Mouse (Mus musculus) induced T-regulatory cell, adult 2 months (primary cell): Measurements from ENCODE around the gene Ggt6.

Experiments
- DNase-seq: peaks from one replicate; pipeline ENCODE4 v3.0.0-alpha.2; 2012; ENCODE audit warnings: low read depth

Ggt6 gene

DNA sequence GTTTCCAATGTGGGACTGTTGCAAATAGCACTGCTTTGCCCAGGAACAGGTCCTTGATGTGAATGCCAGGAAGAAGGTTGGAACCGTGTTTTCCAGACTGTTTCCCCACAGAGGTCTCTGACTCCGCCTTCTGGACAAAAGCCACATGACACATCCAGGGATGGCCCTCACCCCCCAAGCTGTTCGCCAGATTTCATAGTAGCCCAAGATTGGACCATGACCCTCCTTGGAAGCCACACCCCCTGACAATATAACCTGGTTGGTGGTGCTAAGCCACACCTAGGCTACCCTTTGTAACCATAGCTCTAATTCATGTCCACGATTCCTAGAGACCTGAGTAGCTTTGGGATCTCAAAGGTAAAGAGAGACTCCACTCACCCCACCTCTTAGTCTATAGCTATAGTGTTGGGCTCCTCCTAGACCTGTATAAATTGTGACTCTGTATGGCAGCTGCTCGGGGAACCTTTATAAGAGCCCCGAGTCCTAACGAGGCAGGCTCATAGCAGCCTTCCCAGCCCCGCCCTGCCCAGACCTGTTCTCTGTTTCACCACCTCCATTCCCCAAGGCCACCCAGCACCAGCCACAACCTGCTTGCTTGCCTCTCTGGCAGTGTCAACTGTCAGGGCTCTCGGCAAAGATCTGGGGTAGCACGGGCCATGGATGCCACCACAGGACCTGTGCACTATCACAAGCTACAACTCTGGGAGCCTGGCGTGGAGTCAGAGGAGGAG is at the start of gene Ggt6:
Gene Ggt6 (plus strand): TSS at position 564 of the 731 bp plus-strand sequence.
- no peak for DNase-seq

DNA sequence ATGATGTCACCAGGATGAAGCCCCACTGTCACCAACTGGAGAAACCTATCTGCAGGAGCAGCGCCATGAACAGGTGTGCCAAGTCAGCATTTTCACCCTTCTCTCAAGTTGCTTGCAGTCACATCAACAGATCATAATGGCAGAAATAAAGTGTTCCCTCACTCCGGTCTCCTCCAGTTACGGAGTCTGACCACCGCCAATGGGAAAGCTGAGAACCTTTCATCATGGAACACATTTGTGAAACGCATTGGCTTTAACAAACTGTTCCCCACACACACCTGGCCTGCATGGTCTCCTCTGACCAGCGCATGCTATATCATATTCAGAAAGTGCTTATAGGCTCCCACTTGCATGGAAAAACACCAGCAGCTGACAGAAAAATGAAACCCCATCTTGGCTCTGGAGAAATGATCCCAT is 47.2 kb upstream of the Ggt6 start:
- DNase-seq, result no peak

GRCm38 (mm10) chr11:72389407-72390142 is 45.8 kb upstream of the Ggt6 start:
- DNase-seq, result no peak

- no peak for DNase-seq
Observed at GRCm38 (mm10) chr11:72391181-72391580, 44.1 kb upstream of the Ggt6 start.

GRCm38 (mm10) chr11:72393243-72393642 is 42.1 kb upstream of the Ggt6 start:
- DNase-seq, result no peak

DNA sequence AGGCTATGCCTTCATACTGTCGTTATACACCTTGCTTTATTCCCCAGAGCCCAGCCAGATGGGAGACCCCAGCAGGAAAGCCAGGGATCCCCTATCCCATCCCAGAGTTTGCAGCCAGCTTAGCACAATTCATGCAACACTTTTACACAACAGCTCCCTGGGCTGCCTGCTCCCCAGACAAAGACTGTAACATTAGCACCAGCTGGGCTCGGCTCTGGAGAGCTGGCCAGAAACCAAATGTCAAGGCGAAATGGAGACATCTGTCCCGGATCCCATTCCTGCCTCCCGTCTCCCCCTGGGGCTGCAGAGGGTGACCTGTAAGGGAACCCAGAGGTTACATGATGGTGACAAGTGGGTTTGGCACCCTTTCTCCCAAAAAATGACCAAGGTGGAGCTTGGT is 41.7 kb upstream of the Ggt6 start:
- no peak for DNase-seq

GRCm38 (mm10) chr11:72394694-72395093 is 40.6 kb upstream of the Ggt6 start:
- DNase-seq, result no peak

DNA sequence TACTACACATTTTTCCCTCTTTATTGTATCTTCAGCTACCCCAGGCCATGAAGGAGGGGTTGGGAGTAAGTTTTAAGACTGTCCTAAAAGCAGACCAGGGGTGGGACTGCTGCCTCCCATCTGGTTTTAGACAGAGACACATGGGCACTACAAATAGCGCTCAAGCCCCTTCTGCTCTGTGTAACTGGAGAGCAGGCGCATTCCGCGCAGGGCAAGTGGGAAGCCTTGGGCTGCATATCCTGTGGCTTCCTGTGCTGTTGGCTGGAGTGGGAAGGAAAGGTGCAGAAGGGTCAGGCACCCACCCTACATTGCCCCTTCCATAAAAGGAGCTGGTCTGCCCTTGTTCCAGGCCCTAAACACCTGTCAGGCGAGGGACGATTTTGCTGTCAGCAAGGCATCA is 39.7 kb upstream of the Ggt6 start:
- no peak for DNase-seq

GRCm38 (mm10) chr11:72396621-72397020 is 38.7 kb upstream of the Ggt6 start:
- no peak for DNase-seq

DNA sequence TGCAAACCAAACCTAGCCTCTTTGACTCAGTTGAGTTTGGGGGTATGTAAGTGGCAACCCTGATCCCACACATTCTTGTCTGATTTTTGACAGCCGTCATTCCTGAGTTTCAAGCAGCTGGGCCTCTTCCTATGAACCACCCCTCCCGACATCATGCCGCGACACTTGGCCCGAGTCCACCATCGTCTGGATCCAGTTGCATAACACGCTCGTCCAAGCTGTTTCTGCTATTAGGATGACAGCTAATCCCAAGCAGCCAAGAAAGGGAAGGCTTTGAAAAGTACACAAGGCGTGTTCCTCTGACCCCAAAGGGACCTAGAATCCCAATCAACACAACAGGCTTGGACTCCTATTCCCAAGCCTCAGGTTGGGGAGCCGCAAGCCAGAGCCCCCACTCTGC is 38.3 kb upstream of the Ggt6 start:
- DNase-seq, result no peak

GRCm38 (mm10) chr11:72397811-72398525 is 37.4 kb upstream of the Ggt6 start:
- DNase-seq, result no peak

GRCm38 (mm10) chr11:72401068-72401467 is 34.3 kb upstream of the Ggt6 start:
- no peak for DNase-seq

GRCm38 (mm10) chr11:72402017-72402416 is 33.3 kb upstream of the Ggt6 start:
- no peak for DNase-seq

GRCm38 (mm10) chr11:72402969-72403368 is 32.4 kb upstream of the Ggt6 start:
- DNase-seq, result no peak

- DNase-seq, result no peak
Observed at GRCm38 (mm10) chr11:72405532-72405931, 29.8 kb upstream of the Ggt6 start.

DNA sequence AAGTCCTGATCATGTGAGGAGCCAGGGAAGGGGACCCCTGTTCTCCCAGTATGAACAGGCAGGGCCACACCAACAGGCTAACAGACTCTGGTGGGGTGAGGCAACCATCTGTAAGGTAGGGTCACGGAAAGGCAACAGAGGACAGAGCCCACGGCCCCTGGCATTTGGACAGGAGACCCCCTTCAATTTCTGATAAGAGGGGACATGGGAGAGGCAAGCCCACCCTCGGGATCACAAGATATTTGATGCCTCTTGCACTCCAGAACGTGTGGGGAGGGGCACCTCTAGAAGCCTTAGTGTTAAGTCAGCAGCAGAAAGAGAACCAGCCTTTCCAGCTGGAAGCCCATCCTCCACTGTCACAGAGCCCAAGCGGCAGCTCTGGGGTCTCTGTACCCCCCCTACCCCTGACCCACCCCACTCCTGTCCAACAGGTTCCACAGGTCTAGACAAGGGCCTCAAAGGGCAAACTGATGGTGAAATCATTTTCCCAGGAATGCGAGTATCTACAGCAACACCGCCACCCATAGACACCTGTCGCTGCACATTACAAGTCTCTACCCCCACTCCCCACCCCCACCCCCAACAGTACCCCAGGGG is 29.1 kb upstream of the Ggt6 start:
- no peak for DNase-seq

- DNase-seq, result no peak
Observed at GRCm38 (mm10) chr11:72407081-72407480, 28.2 kb upstream of the Ggt6 start.

DNA sequence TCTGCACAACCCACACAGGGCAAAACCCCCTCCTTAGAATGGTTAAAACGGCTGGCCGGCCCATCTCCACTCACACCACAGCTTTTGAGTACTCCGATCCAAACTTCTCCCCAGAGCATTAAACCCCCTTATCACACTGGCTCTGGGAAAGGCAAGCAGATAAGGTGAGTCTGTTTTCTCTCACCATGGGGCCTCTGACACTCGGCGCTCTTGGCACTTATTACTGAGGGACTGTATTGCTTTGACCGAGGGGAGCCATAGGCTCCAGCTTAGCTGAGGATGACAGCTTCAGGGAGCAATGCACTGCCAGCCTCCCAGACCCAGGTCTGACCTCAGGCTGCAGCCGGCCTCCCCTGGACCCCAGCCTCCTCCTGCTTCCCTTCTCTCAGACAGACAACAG is 27.8 kb upstream of the Ggt6 start:
- DNase-seq, result no peak

- no peak for DNase-seq
Observed at GRCm38 (mm10) chr11:72408451-72409170, 26.7 kb upstream of the Ggt6 start.

- DNase-seq, result no peak
Observed at GRCm38 (mm10) chr11:72409649-72410385, 25.5 kb upstream of the Ggt6 start.

DNA sequence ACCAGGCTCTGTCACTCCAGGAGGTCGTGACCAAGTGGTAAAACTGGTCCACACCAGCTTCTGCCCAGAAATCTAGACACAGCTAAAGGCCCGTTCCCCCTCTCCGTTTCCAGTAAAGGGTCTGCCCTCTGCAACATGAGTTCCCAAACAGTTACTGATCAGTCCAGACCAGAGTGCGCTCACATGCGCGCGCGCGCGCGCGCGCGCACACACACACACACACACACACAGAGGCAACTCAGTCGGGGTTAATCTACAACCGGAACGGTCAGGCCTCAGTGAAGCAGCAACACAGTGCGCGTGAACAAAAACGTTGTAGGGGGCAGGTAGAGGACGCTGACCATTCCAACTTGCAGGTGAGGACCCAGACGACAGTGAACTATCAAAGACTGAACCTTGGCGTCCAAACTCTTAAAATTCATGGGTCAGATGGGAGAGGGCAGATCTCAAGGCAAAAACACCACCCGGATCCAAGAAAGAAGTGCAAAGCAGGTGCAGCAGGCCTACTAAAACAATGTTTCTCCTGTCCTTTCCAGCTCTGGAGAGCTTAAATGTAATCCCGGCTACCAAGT is 24.7 kb upstream of the Ggt6 start:
- no peak for DNase-seq
